Mouse (Mus musculus) lung, adult 18-20 months (tissue): ENCODE results near the gene Cpsf6.

Experiments
- DNase-seq, 2 experiments: peaks; one replicate each; pipeline ENCODE4 v3.0.0; 2022; ENCODE audit warnings: mixed read lengths in 2 of 2

Cpsf6 gene

GRCm38 (mm10) chr10:117322630-117323029 is 57.2 kb downstream of the Cpsf6 start:
- DNase-seq, result no peak

GRCm38 (mm10) chr10:117320571-117320981 is 59.2 kb downstream of the Cpsf6 start:
- DNase-seq, result peak; percentile 79 to 84

- no peak for DNase-seq
Measured at GRCm38 (mm10) chr10:117316391-117316790, 63.4 kb downstream of the Cpsf6 start.

- DNase-seq, result no peak
Measured at GRCm38 (mm10) chr10:117313133-117313532, 66.7 kb downstream of the Cpsf6 start.

GRCm38 (mm10) chr10:117312168-117312567 is 67.6 kb downstream of the Cpsf6 start:
- DNase-seq, result no peak

- no peak for DNase-seq
Measured at GRCm38 (mm10) chr10:117304371-117304770, 75.4 kb downstream of the Cpsf6 start.

- DNase-seq, result no peak
Measured at GRCm38 (mm10) chr10:117301688-117302087, 78.1 kb downstream of the Cpsf6 start.

- no peak for DNase-seq
Measured at GRCm38 (mm10) chr10:117299901-117300520, 79.8 kb downstream of the Cpsf6 start.

- no peak for DNase-seq
Measured at GRCm38 (mm10) chr10:117299106-117299505, 80.7 kb downstream of the Cpsf6 start.

GRCm38 (mm10) chr10:117298336-117298735 is 81.5 kb downstream of the Cpsf6 start:
- DNase-seq, result peak in 1 of 2 experiments; percentile 27
